Mouse (Mus musculus) stomach, embryonic 16.5 days (tissue): ENCODE results near the gene Lims1. TPM values are rescaled to one million over a fixed set of nuclear protein-coding genes. Genes with fewer than 3 reads are reported as not detected.

Source experiments
- ATAC-seq: fragments of 200-750 bp; cut with Nextera tagmentation; 2 replicates; pipeline ENCODE4 v1.8.0; 2017; ENCODE audit warnings: moderate number of reproducible peaks, moderate TSS enrichment; ENCODE audit not compliant: insufficient read depth, low FRiP score
- H3K27ac ChIP-seq: fragments of 300-500 bp; sonication (generic); 2 replicates; pipeline ENCODE4 v1.5.1; 2014; ENCODE audit warnings: low read length
- H3K27me3 ChIP-seq: fragments of 300-500 bp; sonication (generic); 2 replicates; pipeline ENCODE4 v1.6.1; 2014; ENCODE audit warnings: low read length, control low read depth, mixed read lengths; ENCODE audit not compliant: control insufficient read depth, insufficient read depth
- H3K36me3 ChIP-seq: fragments of 300-500 bp; sonication (generic); 2 replicates; pipeline ENCODE4 v1.6.1; 2014; ENCODE audit warnings: low read length; ENCODE audit not compliant: control insufficient read depth, insufficient read depth
- H3K4me1 ChIP-seq: fragments of 300-500 bp; sonication (generic); 2 replicates; pipeline ENCODE4 v1.6.1; 2014; ENCODE audit warnings: low read length, control low read depth, mixed read lengths; ENCODE audit not compliant: control insufficient read depth, insufficient read depth
- H3K4me2 ChIP-seq: fragments of 300-500 bp; sonication (generic); 2 replicates; pipeline ENCODE4 v1.6.1; 2014; ENCODE audit warnings: low read depth, low read length, mixed read lengths
- H3K4me3 ChIP-seq: fragments of 300-500 bp; sonication (generic); replicated peaks from 2 replicates; pipeline ENCODE4 v1.5.1; 2014; ENCODE audit warnings: mild to moderate bottlenecking, low read length
- H3K9ac ChIP-seq: fragments of 300-500 bp; sonication (generic); 2 replicates; pipeline ENCODE4 v1.6.1; 2014; ENCODE audit warnings: low read length
- H3K9me3 ChIP-seq: fragments of 300-500 bp; sonication (generic); replicated peaks from 2 replicates; pipeline ENCODE4 v1.6.1; 2016; ENCODE audit warnings: low read length, control low read depth; ENCODE audit not compliant: control insufficient read depth
- WGBS: fragments of 180-500 bp; shearing (Covaris S2); extraction: QIAGEN DNeasy Blood & Tissue Kit; methylation state at CpG from one replicate; pipeline ENCODE4 v1.1.7; 2014; 5-methylcytosine and 5-hydroxymethylcytosine counted together
- polyA plus RNA-seq: library from polyadenylated mRNA; unstranded; fragments of >200 nt; fragmentation: Nextera tagmentation; extraction: Ambion mirVana; gene quantifications from 2 replicates; pipeline ENCODE4 v1.2.1, GENCODE M21; 2015

Lims1 gene
- polyA plus RNA-seq, 1 experiment from 2014 or later, result 136 TPM

- Histone ChIP-seq H3K4me3 (no peak overlapping the region), H3K4me2 (no peak overlapping the region), H3K4me1 (no peaks in the 10 kb centered on the region), H3K9me3 (no peaks in the 10 kb centered on the region), H3K27ac (no peak overlapping the region), H3K36me3 (peaks cover 32% of the 10 kb centered on the region), H3K9ac (no peak overlapping the region), H3K27me3 (no peaks in the 10 kb centered on the region)
- ATAC-seq, result no peak
- WGBS, result 56% methylated on average over 3 of the region's 3 CpGs
These were observed 93.4 kb downstream of the Lims1 start for GRCm38 (mm10) chr10:58416702-58417101.

- ATAC-seq, result no peak
- Histone ChIP-seq H3K4me3 (no peak overlapping the region), H3K36me3 (peaks cover 27% of the 10 kb centered on the region; the same call in 1 of the 2 replicates)
These were observed 95.2 kb downstream of the Lims1 start for GRCm38 (mm10) chr10:58418290-58418971.

GRCm38 (mm10) chr10:58427930-58428329, 104.7 kb downstream of the Lims1 start:
- WGBS, result 97% methylated on average over 2 of the region's 2 CpGs
- Histone ChIP-seq H3K4me2 (no peak overlapping the region), H3K27ac (no peak overlapping the region), H3K9ac (no peak overlapping the region), H3K36me3 (no peaks in the 10 kb centered on the region; the same call in 1 of the 2 replicates), H3K4me3 (no peak overlapping the region), H3K9me3 (no peaks in the 10 kb centered on the region), H3K27me3 (no peaks in the 10 kb centered on the region), H3K4me1 (no peaks in the 10 kb centered on the region)
- ATAC-seq, result no peak

More at GRCm38 (mm10) chr10:58418290-58418971, 95.2 kb downstream of the Lims1 start:
- H3K9ac ChIP-seq, result no peak overlapping the region
- 85% methylated on average over 10 of the region's 10 CpGs for WGBS
- no peak overlapping the region for H3K27ac ChIP-seq
- H3K4me1 ChIP-seq, result no peaks in the 10 kb centered on the region
- H3K4me2 ChIP-seq, result no peak overlapping the region
- H3K9me3 ChIP-seq, result no peaks in the 10 kb centered on the region
- H3K27me3 ChIP-seq, result no peaks in the 10 kb centered on the region

DNA sequence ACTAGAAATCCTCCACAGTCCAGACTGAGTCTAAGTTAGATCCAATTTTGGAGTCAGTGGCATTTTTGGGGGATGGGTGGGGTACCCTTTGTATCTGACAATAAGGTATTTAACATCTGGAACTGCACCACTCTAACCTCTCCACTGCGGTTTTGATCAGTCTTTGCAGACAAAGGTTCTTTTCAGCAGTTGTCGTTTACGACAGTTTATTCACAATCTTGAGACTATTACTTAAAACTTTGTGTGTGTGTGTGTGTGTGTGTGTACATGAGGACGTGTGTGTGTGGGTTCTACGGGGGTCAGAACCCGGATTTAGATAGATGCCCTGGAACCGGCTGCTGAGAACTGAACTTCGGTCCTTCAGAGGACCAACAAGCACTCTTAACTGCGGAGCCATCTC, 122.6 kb downstream of the Lims1 start:
- 19% methylated on average over 9 of the region's 9 CpGs for WGBS
- H3K9ac ChIP-seq, result peak overlapping the region; percentile 75
- no peaks in the 10 kb centered on the region for H3K27me3 ChIP-seq
- H3K9me3 ChIP-seq, result no peaks in the 10 kb centered on the region
- peak overlapping the region; percentile 91 for H3K27ac ChIP-seq
- no peaks in the 10 kb centered on the region for H3K36me3 ChIP-seq
- no peaks in the 10 kb centered on the region for H3K4me1 ChIP-seq
- H3K4me2 ChIP-seq, result peak overlapping the region; percentile 66
- peak overlapping the region; percentile 99 for H3K4me3 ChIP-seq
- no peak for ATAC-seq

GRCm38 (mm10) chr10:58446384-58447279, 123.4 kb downstream of the Lims1 start, which contains the start of gene Ranbp2:
Ranbp2 (plus strand) TSS chr10:58446920.
- Histone ChIP-seq H3K4me2 (peak within 1 kb of the TSS; percentile 66), H3K4me3 (peak within 1 kb of the TSS; percentile 99), H3K36me3 (no peaks in the 10 kb centered on the region), H3K9me3 (no peaks in the 10 kb centered on the region), H3K4me1 (no peaks in the 10 kb centered on the region), H3K27me3 (no peaks in the 10 kb centered on the region), H3K9ac (peak within 1 kb of the TSS; percentile 98), H3K27ac (peak within 1 kb of the TSS; percentile 98)
- WGBS, result under 1% methylated on average over 91 of the region's 91 CpGs
- ATAC-seq, result peak; percentile 99

DNA sequence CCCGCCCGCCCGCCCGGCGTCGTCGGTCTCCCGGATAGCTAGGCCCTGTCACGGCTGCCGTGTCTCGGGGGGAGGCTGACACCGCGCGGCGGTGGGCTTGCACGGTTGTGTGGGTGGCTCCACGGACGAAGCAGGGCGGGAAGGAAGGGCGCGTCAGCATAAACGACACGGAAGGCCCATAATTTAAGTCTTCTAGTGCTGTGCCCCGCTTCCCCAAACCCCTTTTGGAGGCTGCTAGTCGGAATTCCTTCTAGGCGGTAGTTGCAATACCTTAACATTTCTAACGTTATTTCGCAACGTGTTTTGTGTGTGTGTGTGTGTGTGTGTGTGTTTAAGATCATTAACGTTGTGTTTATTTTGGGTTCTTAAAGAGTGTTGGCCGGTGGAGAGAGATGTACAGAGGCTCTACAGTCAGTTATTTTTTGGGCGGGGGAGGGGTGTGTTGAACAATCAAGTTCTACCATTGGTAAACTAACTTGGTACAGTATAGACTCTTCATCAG, 124.1 kb downstream of the Lims1 start:
- 0% methylated on average over 32 of the region's 32 CpGs for WGBS
- Histone ChIP-seq H3K9ac (peak overlapping the region; percentile 98), H3K4me2 (peak overlapping the region; percentile 57), H3K4me1 (no peaks in the 10 kb centered on the region), H3K4me3 (peak overlapping the region; percentile 99), H3K27me3 (no peaks in the 10 kb centered on the region), H3K27ac (peak overlapping the region; percentile 98), H3K9me3 (no peaks in the 10 kb centered on the region), H3K36me3 (0 out of 2 replicates have a peak, but pooled peaks cover 3% of the 10 kb centered on the region)
- peak; percentile 41; the same call in 1 of the 2 replicates for ATAC-seq

DNA sequence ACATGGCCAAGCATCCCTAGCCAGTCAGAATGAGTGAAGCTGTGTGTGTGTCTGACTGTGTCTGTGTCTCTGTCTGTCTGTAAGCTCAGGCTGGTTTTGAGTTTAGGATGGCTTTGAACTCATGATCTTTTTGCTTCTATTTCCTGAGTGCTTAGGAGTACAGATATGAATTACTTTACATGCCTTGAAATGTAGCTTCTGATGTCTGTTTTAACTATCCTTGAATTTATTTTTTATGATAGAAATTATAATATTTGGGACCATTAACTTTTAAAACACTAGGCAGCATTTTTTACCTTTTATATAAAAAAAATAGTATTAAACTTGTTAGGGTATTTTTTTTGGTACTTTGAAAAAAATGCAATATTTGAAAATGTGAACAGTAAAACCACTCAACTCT, 128.3 kb downstream of the Lims1 start:
- Histone ChIP-seq H3K4me2 (no peak overlapping the region), H3K4me1 (no peaks in the 10 kb centered on the region), H3K4me3 (no peak overlapping the region), H3K27me3 (no peaks in the 10 kb centered on the region), H3K9me3 (no peaks in the 10 kb centered on the region), H3K27ac (no peak overlapping the region), H3K9ac (no peak overlapping the region), H3K36me3 (peaks cover 13% of the 10 kb centered on the region)
- no peak for ATAC-seq

DNA sequence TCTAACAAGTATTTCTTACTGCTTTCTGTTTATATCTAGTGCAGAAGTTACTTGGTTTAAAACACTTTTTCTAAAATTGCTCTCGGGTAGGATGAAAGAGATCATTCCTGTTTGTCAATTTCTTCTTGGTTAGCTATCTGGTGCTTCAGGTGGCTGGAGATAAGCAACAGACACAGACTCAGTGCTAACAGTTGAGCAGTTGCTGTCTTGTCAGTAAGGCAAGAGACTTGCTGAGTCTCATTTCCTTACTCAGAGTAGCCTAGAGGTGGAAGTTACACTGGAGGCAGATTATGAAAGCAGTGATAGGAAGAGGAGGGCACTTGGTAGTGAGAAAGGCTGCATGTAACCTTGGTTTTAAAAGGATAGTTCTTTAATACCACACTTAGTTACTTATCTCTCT, 128.9 kb downstream of the Lims1 start:
- Histone ChIP-seq H3K4me1 (no peaks in the 10 kb centered on the region), H3K27ac (no peak overlapping the region), H3K4me2 (no peak overlapping the region), H3K4me3 (no peak overlapping the region), H3K9me3 (no peaks in the 10 kb centered on the region), H3K27me3 (no peaks in the 10 kb centered on the region), H3K9ac (no peak overlapping the region), H3K36me3 (peaks cover 14% of the 10 kb centered on the region)
- 75% methylated on average over 1 of the region's 1 CpGs for WGBS
- ATAC-seq, result no peak

GRCm38 (mm10) chr10:58459896-58460295, 136.6 kb downstream of the Lims1 start:
- H3K9me3 ChIP-seq, result no peaks in the 10 kb centered on the region
- whole genome bisulfite sequencing, result 86% methylated on average over 1 of the region's 1 CpGs
- no peaks in the 10 kb centered on the region for H3K27me3 ChIP-seq
- no peak overlapping the region for H3K4me2 ChIP-seq
- no peaks in the 10 kb centered on the region for H3K4me1 ChIP-seq
- H3K9ac ChIP-seq, result no peak overlapping the region
- peaks cover 13% of the 10 kb centered on the region for H3K36me3 ChIP-seq
- no peak for ATAC-seq
- H3K4me3 ChIP-seq, result no peak overlapping the region
- H3K27ac ChIP-seq, result no peak overlapping the region
